Mouse (Mus musculus): ENCODE measurements around the gene Nfu1. TPM values are rescaled to one million over a fixed set of nuclear protein-coding genes. Genes with fewer than 3 reads are reported as not detected.
"Not testable (repeated sequence)": the region's sequence is repeated elsewhere in the genome, so short reads cannot be mapped to it uniquely, and the experiment has no call there.

Gene Nfu1
- polyA plus RNA-seq, 2 experiments from 2014 or later = 133 to 159 TPM

- no peak for ATAC-seq
These were observed 17.9 kb downstream of the Nfu1 start for GRCm38 (mm10) chr6:87026980-87027379.

- ATAC-seq = peak; percentile 36
These were observed 19.8 kb downstream of the Nfu1 start for GRCm38 (mm10) chr6:87028881-87029280.

GRCm38 (mm10) chr6:87031310-87031709 lies 22.3 kb downstream of the Nfu1 start:
- ATAC-seq = not testable (repeated sequence)

GRCm38 (mm10) chr6:87032401-87032800 lies 23.4 kb downstream of the Nfu1 start:
- ATAC-seq = no peak

- no peak for ATAC-seq
These were observed 25.4 kb downstream of the Nfu1 start for GRCm38 (mm10) chr6:87034395-87034794.

- peak; percentile 39 for ATAC-seq
These were observed 29.0 kb downstream of the Nfu1 start for GRCm38 (mm10) chr6:87037826-87038620.

GRCm38 (mm10) chr6:87039161-87039560 lies 30.1 kb downstream of the Nfu1 start:
- ATAC-seq = no peak

GRCm38 (mm10) chr6:87040971-87041370 lies 31.9 kb downstream of the Nfu1 start:
- peak; percentile 40 for ATAC-seq

GRCm38 (mm10) chr6:87041431-87041830 lies 32.4 kb downstream of the Nfu1 start:
- ATAC-seq = no peak

GRCm38 (mm10) chr6:87042004-87042336 lies 32.9 kb downstream of the Nfu1 start:
- peak; percentile 7 for ATAC-seq

- peak; percentile 70 for ATAC-seq
These were observed 33.5 kb downstream of the Nfu1 start, which contains the start of gene Gfpt1 for GRCm38 (mm10) chr6:87042337-87043130. TSS of gene Gfpt1 (plus strand) at chr6:87042846.

GRCm38 (mm10) chr6:87043131-87043516 lies 34.1 kb downstream of the Nfu1 start:
- no peak for ATAC-seq

- no peak for ATAC-seq
These were observed 35.9 kb downstream of the Nfu1 start for GRCm38 (mm10) chr6:87044895-87045294.

- ATAC-seq = no peak
These were observed 36.5 kb downstream of the Nfu1 start for GRCm38 (mm10) chr6:87045507-87045906.

- ATAC-seq = not testable (repeated sequence)
These were observed 39.7 kb downstream of the Nfu1 start for GRCm38 (mm10) chr6:87048712-87049111.

- ATAC-seq = no peak
These were observed 42.9 kb downstream of the Nfu1 start for GRCm38 (mm10) chr6:87051886-87052425.

GRCm38 (mm10) chr6:87054193-87054592 lies 45.2 kb downstream of the Nfu1 start:
- no peak for ATAC-seq

GRCm38 (mm10) chr6:87059754-87060153 lies 50.7 kb downstream of the Nfu1 start:
- ATAC-seq = no peak

GRCm38 (mm10) chr6:87063586-87063985 lies 54.5 kb downstream of the Nfu1 start:
- ATAC-seq = no peak

GRCm38 (mm10) chr6:87068209-87068608 lies 59.2 kb downstream of the Nfu1 start:
- no peak for ATAC-seq

- no peak for ATAC-seq
These were observed 60.3 kb downstream of the Nfu1 start for GRCm38 (mm10) chr6:87069195-87069900.

GRCm38 (mm10) chr6:87070641-87071040 lies 61.6 kb downstream of the Nfu1 start:
- ATAC-seq = no peak

- no peak for ATAC-seq
These were observed 63.7 kb downstream of the Nfu1 start for GRCm38 (mm10) chr6:87072759-87073158.

Measured in activated CD4-positive, CD25-positive, alpha-beta regulatory T cell, adult 4 months (primary cell).